Mouse (Mus musculus): ENCODE results near the gene Stat5a.

Gene Stat5a

DNA sequence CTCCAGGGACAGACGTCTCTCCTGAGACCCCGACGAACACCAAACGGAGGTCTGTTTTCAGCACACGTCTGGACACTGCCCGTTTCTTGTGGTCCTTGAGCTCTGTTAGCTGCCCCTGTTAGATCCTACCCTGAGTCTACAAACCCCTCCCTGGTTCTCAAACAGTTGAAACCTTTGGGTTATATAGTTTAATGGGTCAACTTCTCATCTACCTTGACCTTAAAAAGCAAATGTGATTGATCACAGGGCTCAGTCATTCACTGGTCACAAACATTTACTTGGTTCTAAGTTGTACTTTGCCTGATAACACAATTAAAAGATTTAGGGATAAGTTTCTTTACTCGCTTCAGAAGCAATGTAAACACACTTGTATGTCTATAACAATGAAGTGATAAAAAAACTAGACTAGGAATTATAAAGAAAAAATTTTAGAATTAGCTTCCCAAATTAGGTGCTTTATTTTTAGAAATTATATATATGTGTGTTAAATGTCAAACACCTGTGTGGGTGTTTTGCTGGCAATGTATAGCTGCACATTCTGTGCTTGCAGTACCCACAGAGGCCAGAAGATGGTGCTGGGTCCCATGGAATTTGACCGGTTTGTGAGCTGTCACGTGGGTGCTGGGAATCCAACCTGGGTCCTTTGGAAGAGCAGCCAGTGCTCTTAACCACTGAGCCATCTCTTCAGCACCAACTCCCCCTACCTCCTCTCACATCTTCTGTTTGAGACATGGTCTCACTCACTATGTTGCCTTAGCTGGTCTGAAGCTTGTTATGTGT, 22.0 kb upstream of the Stat5a start:
- no peak for DNase-seq (ENCODE audit: low spot score)

- DNase-seq (ENCODE audit: low spot score), result no peak
Measured at GRCm38 (mm10) chr11:100838894-100839293, 20.3 kb upstream of the Stat5a start.

DNA sequence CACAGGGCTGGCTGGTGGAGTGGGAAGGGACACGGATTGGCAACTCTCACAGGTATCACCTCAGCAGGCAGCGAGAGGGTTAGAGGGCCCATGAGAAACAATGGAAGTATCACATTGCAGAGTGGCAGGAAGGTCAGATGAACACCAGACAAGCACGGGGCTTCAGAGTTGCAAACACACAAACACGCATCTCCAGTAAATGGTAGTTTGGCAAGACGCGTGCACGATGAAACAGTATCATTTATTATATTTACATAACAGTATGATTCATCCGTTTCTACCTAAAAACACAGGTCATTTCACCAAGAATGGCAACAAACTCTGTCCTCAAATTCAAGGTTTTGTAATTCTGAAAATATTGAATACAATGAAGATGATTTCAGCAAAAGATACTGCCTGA, 19.6 kb upstream of the Stat5a start:
- DNase-seq (ENCODE audit: low spot score), result no peak

DNA sequence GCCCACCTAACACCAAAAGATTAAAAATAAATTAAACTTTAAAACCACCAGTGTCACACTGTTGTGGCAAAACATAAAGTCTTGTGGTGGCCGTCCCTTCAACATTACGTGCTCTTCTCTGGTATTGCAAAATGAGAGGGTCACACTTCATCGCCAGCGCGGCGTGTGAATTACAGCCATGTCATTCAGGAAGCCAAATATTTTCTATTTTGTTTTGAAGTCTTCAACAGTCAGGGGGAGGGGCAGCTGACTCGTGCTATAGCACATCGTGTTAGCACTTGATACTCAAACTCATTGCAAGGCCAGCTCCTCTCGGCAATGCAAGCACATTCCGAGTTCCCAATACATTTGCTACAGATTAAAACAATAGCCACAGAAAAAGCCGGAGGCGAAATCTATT, 18.3 kb upstream of the Stat5a start:
- DNase-seq (ENCODE audit: low spot score), result no peak

- no peak for DNase-seq (ENCODE audit: low spot score)
Measured at GRCm38 (mm10) chr11:100842025-100842424, 17.1 kb upstream of the Stat5a start.

GRCm38 (mm10) chr11:100843070-100843669, 16.0 kb upstream of the Stat5a start:
- DNase-seq (ENCODE audit: low spot score), result no peak

DNA sequence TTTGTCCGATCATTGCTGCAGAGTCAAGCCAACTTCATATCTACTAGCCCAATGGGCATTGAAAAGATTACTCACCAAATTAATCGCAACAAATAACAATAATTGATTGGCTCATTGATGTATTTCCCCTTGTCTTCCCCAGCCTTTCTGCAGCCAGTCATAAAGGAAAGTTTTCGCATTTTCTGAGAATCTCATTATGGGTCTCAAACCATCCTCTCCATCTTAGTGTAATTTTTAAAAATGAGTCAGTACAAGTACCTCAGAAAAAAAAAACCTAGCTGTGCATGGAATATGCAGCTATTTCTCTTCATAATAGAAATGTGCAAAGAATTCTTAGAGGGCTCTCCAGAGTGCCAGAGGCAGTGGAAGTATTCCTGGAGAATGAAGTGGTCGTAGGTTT, 15.0 kb upstream of the Stat5a start:
- no peak for DNase-seq (ENCODE audit: low spot score)

GRCm38 (mm10) chr11:100845793-100846192, 13.4 kb upstream of the Stat5a start:
- DNase-seq (ENCODE audit: low spot score), result no peak

DNA sequence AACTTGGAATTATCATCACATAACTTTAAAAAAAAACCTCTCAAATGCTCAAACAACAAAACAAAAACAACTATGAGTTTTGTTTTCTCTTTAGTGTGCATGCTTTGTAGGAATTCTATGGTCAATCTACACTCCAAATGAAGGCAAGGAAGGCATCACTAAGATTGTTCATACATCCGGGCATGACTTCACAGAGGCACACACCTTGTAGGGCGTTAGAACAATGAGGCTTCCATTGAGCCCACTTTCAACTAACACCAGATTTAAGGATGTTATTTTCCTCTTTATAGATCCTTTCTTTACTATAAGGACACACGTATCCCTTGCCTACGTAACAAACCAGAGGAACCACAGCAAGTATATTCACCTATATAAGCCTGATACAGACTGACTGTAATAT, 11.6 kb upstream of the Stat5a start:
- no peak for DNase-seq (ENCODE audit: low spot score)

DNA sequence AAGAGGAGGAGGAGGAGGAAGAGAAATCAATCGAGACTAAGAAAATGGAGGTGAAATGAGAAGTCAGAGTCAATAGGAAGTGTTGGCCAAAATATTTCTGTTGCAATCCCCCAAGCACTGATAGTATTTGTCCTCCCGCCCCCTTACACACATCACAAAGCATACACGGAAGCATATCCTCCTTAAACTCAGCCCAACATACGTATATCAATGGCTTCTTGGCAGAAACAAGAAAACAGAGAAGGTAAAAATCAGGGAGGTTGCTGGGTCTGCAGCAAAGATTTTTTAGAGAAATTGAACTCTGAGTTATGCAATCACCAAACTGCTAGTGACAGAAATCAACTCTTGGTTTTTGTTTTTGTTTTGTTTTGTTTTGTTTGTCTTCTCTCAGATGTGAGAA, 11.1 kb upstream of the Stat5a start:
- no peak for DNase-seq (ENCODE audit: low spot score)

DNA sequence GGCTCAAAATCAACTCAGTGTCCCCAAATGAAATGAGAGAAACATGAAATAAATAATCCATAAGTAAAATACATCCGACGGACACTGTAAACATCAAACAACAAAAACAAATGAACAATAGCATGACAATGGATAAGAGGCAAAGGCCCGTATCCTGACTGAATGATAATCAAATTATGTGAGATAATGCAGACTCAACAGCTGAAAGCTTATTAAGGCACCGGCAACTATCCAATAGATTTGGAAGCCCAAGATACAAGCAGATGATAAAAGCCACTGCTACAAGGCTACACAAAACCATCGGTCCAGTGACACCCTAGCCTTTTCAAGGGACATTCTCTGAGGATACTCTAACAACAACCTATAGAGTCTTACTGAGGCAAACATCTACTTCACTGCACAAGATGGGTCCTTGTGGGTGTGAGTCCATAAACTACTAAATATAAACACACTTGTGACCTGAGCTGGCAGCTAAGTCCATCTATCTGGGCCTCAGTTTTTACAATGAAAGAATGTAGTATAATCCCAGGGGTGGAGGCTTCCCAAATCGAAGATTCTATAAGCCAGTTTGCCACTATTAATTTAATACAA, 10.3 kb upstream of the Stat5a start:
- DNase-seq (ENCODE audit: low spot score), result no peak

DNA sequence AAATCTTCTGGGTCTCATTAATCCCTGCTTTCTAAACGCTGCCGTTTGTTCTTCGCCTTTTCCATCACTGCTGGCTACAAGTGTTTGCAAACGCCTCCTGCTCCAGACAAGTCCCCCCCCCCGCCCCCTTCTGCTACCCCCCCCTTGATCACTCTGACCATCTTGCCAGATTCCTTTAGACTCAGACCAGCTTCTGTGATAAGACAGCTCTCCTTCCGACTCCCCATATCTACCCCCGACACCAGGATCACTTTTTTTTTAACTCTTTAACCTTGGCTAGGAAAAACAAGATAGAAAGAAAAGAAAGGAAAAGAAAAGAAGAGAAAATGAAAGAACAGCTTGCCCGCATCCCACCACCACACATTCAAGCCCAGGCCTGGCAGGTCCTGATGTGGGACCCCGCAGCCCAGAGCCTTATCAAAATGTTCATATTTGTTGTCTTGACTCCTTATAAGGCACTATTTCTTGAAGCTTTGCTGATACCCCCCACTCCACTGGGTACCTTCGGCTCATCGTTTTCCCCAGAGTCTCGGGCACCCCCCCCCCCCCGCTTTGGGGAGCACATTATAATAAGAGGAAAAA, 9.6 kb upstream of the Stat5a start:
- no peak for DNase-seq (ENCODE audit: low spot score)

GRCm38 (mm10) chr11:100850038-100850777, 8.9 kb upstream of the Stat5a start, which contains the start of gene Stat5b:
Gene Stat5b, minus strand, starts transcription at chr11:100850724.
- DNase-seq (ENCODE audit: low spot score), result peak; percentile 61

- peak; percentile 63 for DNase-seq (ENCODE audit: low spot score)
Measured at GRCm38 (mm10) chr11:100850778-100851528, 8.2 kb upstream of the Stat5a start.

DNA sequence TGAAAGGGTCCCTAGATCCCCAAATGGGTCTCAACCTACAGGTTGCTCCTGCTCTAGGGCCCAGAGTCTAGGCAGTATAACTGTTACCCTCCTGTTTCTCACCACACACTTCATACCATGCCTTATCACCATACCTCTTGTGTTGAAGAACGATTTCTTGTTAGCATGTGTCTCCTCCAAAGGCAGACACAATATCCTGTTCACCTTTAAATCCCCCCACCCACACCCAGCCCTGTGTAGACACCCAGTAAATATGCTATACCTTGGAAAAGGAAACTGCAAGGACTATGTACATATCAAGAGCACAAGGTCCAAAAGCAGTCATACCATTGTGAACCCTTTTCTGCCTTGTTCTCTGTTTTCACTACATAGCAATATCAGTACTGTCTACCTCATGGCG, 7.1 kb upstream of the Stat5a start:
- DNase-seq (ENCODE audit: low spot score), result no peak

DNA sequence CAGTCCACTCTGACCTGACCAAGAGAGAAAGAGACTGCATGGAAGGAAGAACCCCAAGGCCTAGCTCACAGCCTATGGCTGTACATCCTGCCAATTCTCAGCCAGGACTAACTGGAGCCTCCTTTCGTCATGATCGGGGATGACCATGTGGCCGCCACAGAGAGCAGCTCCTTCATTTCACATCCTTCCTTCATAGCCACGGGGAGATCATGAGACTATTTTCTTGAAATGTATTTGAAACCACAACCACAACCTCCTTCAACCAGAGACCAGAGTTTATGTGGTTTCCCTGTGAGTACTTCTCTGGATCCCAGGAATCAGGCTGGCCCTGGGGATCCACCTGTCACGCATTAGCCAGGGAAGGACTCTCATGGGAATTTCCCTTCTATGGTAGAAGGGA, 6.1 kb upstream of the Stat5a start:
- no peak for DNase-seq (ENCODE audit: low spot score)

GRCm38 (mm10) chr11:100854268-100854667, 4.9 kb upstream of the Stat5a start:
- no peak for DNase-seq (ENCODE audit: low spot score)

DNA sequence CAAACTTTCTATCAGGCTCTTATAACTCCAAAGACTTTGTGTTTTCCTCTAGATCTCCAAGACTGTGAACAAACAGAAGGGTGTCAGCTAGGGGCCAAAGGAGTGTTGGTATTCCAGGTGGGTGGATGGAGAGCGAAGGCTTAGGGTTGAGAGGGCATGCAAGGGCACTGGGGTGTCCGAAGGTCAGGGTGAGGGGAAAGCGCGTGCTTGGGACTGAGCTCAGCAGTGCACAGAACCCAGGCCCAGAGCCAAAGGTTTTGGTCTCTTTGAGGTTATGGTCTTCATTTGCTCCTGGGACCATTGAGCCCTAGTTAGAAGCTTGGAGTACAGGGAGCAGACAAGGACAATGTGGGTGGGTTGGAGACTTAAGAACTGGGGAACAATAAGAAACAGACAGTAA, 4.0 kb upstream of the Stat5a start:
- DNase-seq (ENCODE audit: low spot score), result no peak

DNA sequence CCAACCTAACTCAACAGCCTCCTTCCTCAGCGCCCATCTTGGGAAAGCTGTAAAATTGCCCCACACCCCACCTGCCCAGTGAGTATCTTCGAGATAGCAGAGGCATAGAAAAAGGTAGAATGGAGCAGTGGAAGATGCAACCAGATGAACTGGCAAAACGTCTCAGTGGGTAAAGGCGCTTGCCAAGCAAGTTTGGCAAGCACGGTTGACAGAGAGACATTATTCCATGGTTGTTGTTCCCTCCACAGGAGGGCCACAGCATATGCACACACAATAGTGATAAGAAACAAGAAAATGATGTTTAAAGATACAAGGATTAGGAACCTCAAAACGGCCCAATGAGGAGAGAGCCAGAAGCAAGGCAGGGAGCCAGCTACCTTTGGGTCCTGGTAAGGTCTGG, 1.2 kb upstream of the Stat5a start:
- no peak for DNase-seq (ENCODE audit: low spot score)

DNA sequence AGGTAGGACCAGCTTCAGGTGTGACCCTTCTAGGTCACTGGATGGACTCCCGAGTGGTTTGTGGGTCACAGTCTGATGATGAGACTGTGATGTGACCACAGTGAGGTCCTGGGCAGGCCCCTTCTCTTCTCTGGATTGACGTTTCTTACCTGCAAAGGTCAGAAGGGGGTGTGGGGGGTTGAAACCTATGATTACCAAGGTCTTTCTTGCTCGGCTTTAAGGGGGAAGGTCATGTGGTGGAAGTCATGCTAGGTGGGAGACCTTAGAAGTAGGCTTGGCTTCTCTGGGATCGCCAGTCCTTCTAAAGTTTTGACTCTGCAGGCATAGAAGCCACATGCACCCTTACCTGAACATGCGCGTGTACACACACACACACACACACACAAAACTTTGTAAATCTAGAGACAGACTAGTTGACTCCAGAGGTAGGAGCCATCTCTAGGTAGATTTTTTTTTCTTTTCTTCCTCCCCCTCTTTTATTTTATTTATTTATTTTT, 476 bp downstream of the Stat5a start:
- DNase-seq (ENCODE audit: low spot score), result no peak
